Mouse (Mus musculus): ENCODE data around the gene Dyrk3.

DNA sequence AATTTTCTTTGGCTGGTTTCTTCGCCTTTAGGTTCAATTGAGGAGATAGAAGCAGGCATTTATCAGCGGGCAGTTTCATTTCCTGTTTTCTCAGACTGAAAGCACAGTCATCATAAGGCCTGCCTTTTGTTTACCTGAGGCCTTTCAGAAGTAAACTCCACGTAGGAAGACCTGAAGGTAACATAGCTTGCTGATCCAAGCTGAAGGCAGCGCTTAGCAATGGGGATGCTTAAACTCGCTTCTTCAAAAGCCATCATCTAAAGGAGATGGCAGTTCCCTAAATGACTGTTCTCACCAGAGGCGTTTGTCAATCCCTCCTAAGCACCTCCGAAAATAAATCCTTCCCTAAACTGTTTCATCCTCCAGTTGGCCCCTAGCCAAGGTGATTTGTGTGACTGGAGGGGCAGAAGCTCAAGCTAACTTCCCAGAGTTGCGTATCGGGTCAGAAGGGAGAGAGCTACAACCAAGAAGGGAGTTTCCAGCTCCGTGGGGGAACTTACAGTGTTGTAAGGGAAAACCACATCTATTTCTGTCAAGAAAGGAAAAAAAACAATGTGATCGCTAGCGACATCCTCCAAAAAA is 27.5 kb downstream of the Dyrk3 start:
- TF ChIP-seq POLR2A (IDR thresholded peaks at IDR 0.05; ENCODE audit: borderline replicate concordance, extremely low read depth, insufficient read depth, insufficient read length, poor library complexity, severe bottlenecking) (no peak), CTCF (IDR thresholded peaks at IDR 0.05; ENCODE audit: borderline replicate concordance, extremely low read depth, insufficient read depth, insufficient read length) (no peak)
